Mouse (Mus musculus): ENCODE data around the gene Prdm13. TPM values are rescaled to one million over a fixed set of nuclear protein-coding genes. Genes with fewer than 3 reads are reported as not detected.

Gene Prdm13
- polyA plus RNA-seq, 1 experiment from 2014 or later: 0.48 TPM

GRCm38 (mm10) chr4:21689492-21689941, 3.8 kb upstream of the Prdm13 start:
- Histone ChIP-seq H3K4me2 (ENCODE audit: low read length) (peak overlapping the region; percentile 81), H3K27ac (ENCODE audit: low read depth, low read length) (no peak overlapping the region), H3K9me3 (ENCODE audit: control insufficient read depth, low read length) (no peaks in the 10 kb centered on the region), H3K36me3 (ENCODE audit: control insufficient read depth, insufficient read depth, low read length) (no peaks in the 10 kb centered on the region), H3K27me3 (replicated peaks; ENCODE audit: control insufficient read depth, insufficient read depth, low read length) (peaks cover 40% of the 10 kb centered on the region), H3K4me1 (ENCODE audit: control insufficient read depth, insufficient read depth, low read depth, low read length) (peaks cover 11% of the 10 kb centered on the region), H3K4me3 (ENCODE audit: low read length) (peak overlapping the region; percentile 22), H3K9ac (ENCODE audit: low read depth, low read length) (no peak overlapping the region)
- ATAC-seq: 0 out of 2 replicates have a peak, but pooled peaks have one; percentile 24
- 1% methylated on average over 18 of the region's 18 CpGs for WGBS

GRCm38 (mm10) chr4:21688703-21689200, 3.0 kb upstream of the Prdm13 start:
- H3K4me2 ChIP-seq (ENCODE audit: low read length): peak overlapping the region; percentile 81
- peak; percentile 65 for ATAC-seq
- H3K4me1 ChIP-seq (ENCODE audit: control insufficient read depth, insufficient read depth, low read depth, low read length): peaks cover 11% of the 10 kb centered on the region
- peaks cover 43% of the 10 kb centered on the region for H3K27me3 ChIP-seq (replicated peaks; ENCODE audit: control insufficient read depth, insufficient read depth, low read length)
- peak overlapping the region; percentile 51 for H3K4me3 ChIP-seq (ENCODE audit: low read length)
- peak overlapping the region; percentile 27; the same call in 1 of the 2 replicates for H3K27ac ChIP-seq (ENCODE audit: low read depth, low read length)
- H3K9me3 ChIP-seq (ENCODE audit: control insufficient read depth, low read length): no peaks in the 10 kb centered on the region
- under 1% methylated on average over 53 of the region's 64 CpGs for whole genome bisulfite sequencing
- H3K9ac ChIP-seq (ENCODE audit: low read depth, low read length): peak overlapping the region; percentile 61
- H3K36me3 ChIP-seq (ENCODE audit: control insufficient read depth, insufficient read depth, low read length): no peaks in the 10 kb centered on the region

- Histone ChIP-seq H3K36me3 (ENCODE audit: control insufficient read depth, insufficient read depth, low read length) (no peaks in the 10 kb centered on the region), H3K9ac (ENCODE audit: low read depth, low read length) (peak overlapping the region; percentile 61), H3K4me2 (ENCODE audit: low read length) (peak overlapping the region; percentile 81), H3K4me3 (ENCODE audit: low read length) (peak overlapping the region; percentile 51), H3K27ac (ENCODE audit: low read depth, low read length) (peak overlapping the region; percentile 27; the same call in 1 of the 2 replicates), H3K9me3 (ENCODE audit: control insufficient read depth, low read length) (no peaks in the 10 kb centered on the region), H3K27me3 (replicated peaks; ENCODE audit: control insufficient read depth, insufficient read depth, low read length) (peaks cover 46% of the 10 kb centered on the region), H3K4me1 (ENCODE audit: control insufficient read depth, insufficient read depth, low read depth, low read length) (peaks cover 11% of the 10 kb centered on the region)
- 2% methylated on average over 49 of the region's 51 CpGs for WGBS
- peak; percentile 59 for ATAC-seq
Measured at GRCm38 (mm10) chr4:21687783-21688702, 2.3 kb upstream of the Prdm13 start.

GRCm38 (mm10) chr4:21686934-21687333, 1.2 kb upstream of the Prdm13 start:
- 2% methylated on average over 5 of the region's 5 CpGs for WGBS
- Histone ChIP-seq H3K9me3 (ENCODE audit: control insufficient read depth, low read length) (no peaks in the 10 kb centered on the region), H3K27ac (ENCODE audit: low read depth, low read length) (no peak overlapping the region), H3K4me3 (ENCODE audit: low read length) (no peak overlapping the region), H3K4me2 (ENCODE audit: low read length) (no peak overlapping the region), H3K4me1 (ENCODE audit: control insufficient read depth, insufficient read depth, low read depth, low read length) (peaks cover 11% of the 10 kb centered on the region), H3K9ac (ENCODE audit: low read depth, low read length) (no peak overlapping the region), H3K36me3 (ENCODE audit: control insufficient read depth, insufficient read depth, low read length) (no peaks in the 10 kb centered on the region), H3K27me3 (replicated peaks; ENCODE audit: control insufficient read depth, insufficient read depth, low read length) (peaks cover 49% of the 10 kb centered on the region)
- ATAC-seq: no peak

GRCm38 (mm10) chr4:21686416-21686815, 653 bp upstream of the Prdm13 start:
- Histone ChIP-seq H3K27me3 (replicated peaks; ENCODE audit: control insufficient read depth, insufficient read depth, low read length) (peaks cover 48% of the 10 kb centered on the region), H3K4me2 (ENCODE audit: low read length) (no peak overlapping the region), H3K9me3 (ENCODE audit: control insufficient read depth, low read length) (no peaks in the 10 kb centered on the region), H3K9ac (ENCODE audit: low read depth, low read length) (no peak overlapping the region), H3K4me1 (ENCODE audit: control insufficient read depth, insufficient read depth, low read depth, low read length) (peaks cover 11% of the 10 kb centered on the region), H3K27ac (ENCODE audit: low read depth, low read length) (no peak overlapping the region), H3K36me3 (ENCODE audit: control insufficient read depth, insufficient read depth, low read length) (no peaks in the 10 kb centered on the region), H3K4me3 (ENCODE audit: low read length) (no peak overlapping the region)
- WGBS: 3% methylated on average over 11 of the region's 11 CpGs
- no peak for ATAC-seq

- no peak for ATAC-seq
- Histone ChIP-seq H3K4me2 (ENCODE audit: low read length) (no peak overlapping the region; the same call in 1 of the 2 replicates), H3K9me3 (ENCODE audit: control insufficient read depth, low read length) (no peaks in the 10 kb centered on the region; the same call in 1 of the 2 replicates), H3K27me3 (replicated peaks; ENCODE audit: control insufficient read depth, insufficient read depth, low read length) (peaks cover 55% of the 10 kb centered on the region), H3K27ac (ENCODE audit: low read depth, low read length) (no peak overlapping the region), H3K4me3 (ENCODE audit: low read length) (no peak overlapping the region), H3K9ac (ENCODE audit: low read depth, low read length) (no peak overlapping the region), H3K36me3 (ENCODE audit: control insufficient read depth, insufficient read depth, low read length) (no peaks in the 10 kb centered on the region), H3K4me1 (ENCODE audit: control insufficient read depth, insufficient read depth, low read depth, low read length) (peaks cover 11% of the 10 kb centered on the region)
- 3% methylated on average over 14 of the region's 14 CpGs for WGBS
Measured at GRCm38 (mm10) chr4:21684341-21684970, 1.3 kb downstream of the Prdm13 start.

- 17% methylated on average over 10 of the region's 10 CpGs for WGBS
- no peak for ATAC-seq
- Histone ChIP-seq H3K4me3 (ENCODE audit: low read length) (no peak overlapping the region), H3K27me3 (replicated peaks; ENCODE audit: control insufficient read depth, insufficient read depth, low read length) (peaks cover 63% of the 10 kb centered on the region), H3K4me2 (ENCODE audit: low read length) (no peak overlapping the region), H3K9ac (ENCODE audit: low read depth, low read length) (no peak overlapping the region), H3K27ac (ENCODE audit: low read depth, low read length) (no peak overlapping the region), H3K4me1 (ENCODE audit: control insufficient read depth, insufficient read depth, low read depth, low read length) (peaks cover 17% of the 10 kb centered on the region), H3K36me3 (ENCODE audit: control insufficient read depth, insufficient read depth, low read length) (no peaks in the 10 kb centered on the region), H3K9me3 (ENCODE audit: control insufficient read depth, low read length) (no peaks in the 10 kb centered on the region; the same call in 1 of the 2 replicates)
Measured at GRCm38 (mm10) chr4:21682421-21683150, 3.2 kb downstream of the Prdm13 start.

- H3K4me3 ChIP-seq (ENCODE audit: low read length): no peak overlapping the region
- H3K27me3 ChIP-seq (replicated peaks; ENCODE audit: control insufficient read depth, insufficient read depth, low read length): peaks cover 62% of the 10 kb centered on the region
- H3K9me3 ChIP-seq (ENCODE audit: control insufficient read depth, low read length): no peaks in the 10 kb centered on the region; the same call in 1 of the 2 replicates
- H3K27ac ChIP-seq (ENCODE audit: low read depth, low read length): no peak overlapping the region
- no peaks in the 10 kb centered on the region for H3K36me3 ChIP-seq (ENCODE audit: control insufficient read depth, insufficient read depth, low read length)
- no peak overlapping the region for H3K9ac ChIP-seq (ENCODE audit: low read depth, low read length)
- peaks cover 17% of the 10 kb centered on the region for H3K4me1 ChIP-seq (ENCODE audit: control insufficient read depth, insufficient read depth, low read depth, low read length)
- H3K4me2 ChIP-seq (ENCODE audit: low read length): no peak overlapping the region
- no peak for ATAC-seq
- WGBS: 11% methylated on average over 10 of the region's 10 CpGs
Measured at GRCm38 (mm10) chr4:21680971-21681370, 4.8 kb downstream of the Prdm13 start.
